Mouse (Mus musculus): Measurements from ENCODE around the gene Zswim3. TPM values are rescaled to one million over a fixed set of nuclear protein-coding genes. Genes with fewer than 3 reads are reported as not detected.
A peak's percentile ranks its signal among the peaks of the same experiment; 100 is the strongest.
"Not testable (repeated sequence)": the region's sequence is repeated elsewhere in the genome, so short reads cannot be mapped to it uniquely, and the experiment has no call there.

Zswim3 gene
- total and polyA plus RNA-seq, 3 experiments = 2.5 to 5.7 (median 3.5) TPM

GRCm38 (mm10) chr2:164856309-164857100, 51.6 kb downstream of the Zswim3 start:
- peak; percentile 40 for DNase-seq

GRCm38 (mm10) chr2:164857101-164857821, 52.4 kb downstream of the Zswim3 start, which contains the start of gene Pltp:
Gene Pltp, minus strand, starts transcription at chr2:164857711.
- DNase-seq = peak; percentile 57

DNA sequence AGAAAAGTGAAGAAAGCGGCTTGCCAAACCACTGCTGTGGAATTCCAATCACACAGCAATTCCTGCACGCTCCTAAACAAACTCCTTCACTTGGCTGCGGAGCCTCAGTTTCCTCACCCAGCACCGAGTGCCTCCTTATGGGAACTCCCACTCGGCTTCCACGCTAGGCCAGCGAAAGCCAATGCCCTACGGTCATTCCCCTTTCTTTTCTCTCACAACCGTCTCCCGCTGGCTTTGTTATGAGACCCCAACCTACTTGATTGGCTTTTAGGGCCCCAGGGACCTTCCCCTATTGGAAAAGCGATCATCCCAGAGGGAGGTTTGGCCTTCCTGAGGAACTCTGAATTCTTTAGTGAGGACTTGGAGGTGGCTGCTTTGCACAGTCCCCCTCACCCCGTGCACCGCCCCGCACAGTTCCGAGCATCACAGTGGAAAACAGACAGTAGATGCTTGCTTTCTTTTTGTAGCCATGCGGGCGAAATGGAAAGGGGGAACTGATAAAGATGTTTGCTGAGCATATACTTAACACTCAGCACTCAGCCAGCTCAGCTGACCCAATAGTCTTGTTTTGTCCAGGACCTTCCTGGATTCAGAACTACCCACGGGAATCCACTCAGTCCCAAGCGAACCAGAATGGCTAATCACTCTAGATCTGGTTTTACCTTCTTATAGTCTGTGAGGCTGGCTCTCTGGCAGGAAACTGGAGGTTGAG, 53.1 kb downstream of the Zswim3 start:
- DNase-seq = no peak

GRCm38 (mm10) chr2:164859155-164859554, 54.3 kb downstream of the Zswim3 start:
- no peak for DNase-seq

- DNase-seq = no peak
These were observed 54.9 kb downstream of the Zswim3 start for GRCm38 (mm10) chr2:164859640-164860432.

- DNase-seq = no peak
These were observed 56.2 kb downstream of the Zswim3 start for GRCm38 (mm10) chr2:164861094-164861493.

GRCm38 (mm10) chr2:164862179-164862861, 57.4 kb downstream of the Zswim3 start:
- DNase-seq = peak; percentile 79

DNA sequence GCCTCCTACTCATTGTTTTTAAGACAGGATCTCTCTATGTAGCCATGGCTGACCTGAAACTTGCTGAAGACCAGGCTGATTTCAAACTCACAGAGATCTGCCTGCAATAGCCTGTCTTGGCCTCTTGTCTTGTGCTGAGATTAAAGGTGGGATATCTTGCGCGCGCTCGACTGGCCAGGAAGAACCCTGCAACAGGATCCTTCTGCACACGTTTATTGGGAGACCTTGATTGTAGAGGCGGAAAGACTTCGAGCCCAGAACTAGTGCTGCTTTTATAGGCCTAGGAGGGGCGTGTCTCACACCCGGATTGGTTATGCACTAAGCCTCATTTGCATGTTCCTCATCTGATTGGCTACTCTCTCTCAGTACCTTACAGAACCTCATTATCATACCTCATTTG, 58.5 kb downstream of the Zswim3 start:
- DNase-seq = not testable (repeated sequence)

DNA sequence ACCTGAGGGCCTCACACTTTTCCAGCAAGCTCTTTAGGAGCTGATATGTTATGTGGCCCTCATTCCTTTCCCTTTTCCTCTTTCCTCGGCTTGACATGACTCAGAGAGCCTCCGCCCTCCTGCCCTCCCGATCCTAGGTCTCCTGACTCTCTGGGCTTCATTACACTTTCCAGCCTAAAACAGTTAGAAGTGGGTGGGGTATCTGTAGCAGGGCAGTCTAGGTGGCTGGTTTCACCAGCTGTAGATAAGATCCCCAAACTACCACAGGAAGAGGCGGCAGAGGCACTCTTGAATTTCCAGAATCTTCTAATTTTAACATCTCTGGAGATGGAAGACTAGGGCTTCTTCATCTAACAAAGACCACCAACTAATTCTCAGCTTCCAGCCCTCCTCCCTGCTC, 59.7 kb downstream of the Zswim3 start:
- no peak for DNase-seq

- peak; percentile 83 for DNase-seq
These were observed 62.0 kb downstream of the Zswim3 start for GRCm38 (mm10) chr2:164866741-164867551.

DNA sequence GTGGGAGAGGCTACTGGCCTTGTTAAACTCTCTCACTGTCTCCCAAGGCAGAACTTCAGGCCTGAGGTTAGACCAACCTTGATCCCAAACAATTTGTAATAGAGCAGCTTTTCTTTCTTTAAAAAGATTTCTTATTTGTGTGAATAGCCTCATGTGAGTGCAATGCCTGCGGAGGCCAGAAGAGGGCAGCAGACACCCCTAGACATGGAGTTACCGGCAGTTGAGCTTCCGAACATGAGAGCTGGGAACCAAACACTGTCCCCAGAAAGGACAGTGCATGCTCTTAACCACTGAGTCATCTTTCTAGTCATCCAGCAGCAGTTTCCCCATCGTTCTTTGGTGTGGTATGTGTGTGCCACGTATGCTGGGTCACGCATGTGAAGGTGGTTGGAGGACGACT, 62.7 kb downstream of the Zswim3 start:
- DNase-seq = no peak

GRCm38 (mm10) chr2:164868491-164868890, 63.6 kb downstream of the Zswim3 start:
- DNase-seq = no peak

Other genes with a start within 250 kb of the Zswim3 start
- gene Wfdc2, start 242.7 kb upstream of the Zswim3 start, total RNA-seq (2021) = not detected
- gene Wfdc2, start 242.7 kb upstream of the Zswim3 start, polyA plus RNA-seq (2012; rRNA removed) = 0.51 and 0.73 TPM in 2 replicates
- not detected for gene Spint3, start 231.6 kb upstream of the Zswim3 start, total RNA-seq (2021)
- not detected in 2 replicates for gene Spint3, start 231.6 kb upstream of the Zswim3 start, polyA plus RNA-seq (2012; rRNA removed)
- gene Wfdc6a, start 219.7 kb upstream of the Zswim3 start, total RNA-seq (2021) = under 1 TPM in 1 of 2 experiments, not detected in 1; 0.52 TPM
- gene Wfdc6a, start 219.7 kb upstream of the Zswim3 start, polyA plus RNA-seq (2012; rRNA removed) = 0.62 and 1.0 TPM in 2 replicates
- not detected for gene Eppin, start 211.5 kb upstream of the Zswim3 start, total RNA-seq (2021)
- 0.29 TPM in 1 of 2 replicates, not detected in the other for gene Eppin, start 211.5 kb upstream of the Zswim3 start, polyA plus RNA-seq (2012; rRNA removed)
- not detected for gene Wfdc6b, start 191.6 kb upstream of the Zswim3 start, total RNA-seq (2021)
- gene Wfdc6b, start 191.6 kb upstream of the Zswim3 start, polyA plus RNA-seq (2012; rRNA removed) = not detected in 2 replicates
- gene Wfdc8, start 191.5 kb upstream of the Zswim3 start, total RNA-seq (2021) = not detected
- gene Wfdc8, start 191.5 kb upstream of the Zswim3 start, polyA plus RNA-seq (2012; rRNA removed) = 0.07 and 1.8 TPM in 2 replicates
- gene Wfdc16, start 166.3 kb upstream of the Zswim3 start, total RNA-seq (2021) = not detected
- not detected in 2 replicates for gene Wfdc16, start 166.3 kb upstream of the Zswim3 start, polyA plus RNA-seq (2012; rRNA removed)
- not detected for gene Wfdc10, start 149.1 kb upstream of the Zswim3 start, total RNA-seq (2021)
- gene Wfdc10, start 149.1 kb upstream of the Zswim3 start, polyA plus RNA-seq (2012; rRNA removed) = not detected in 2 replicates
- gene Wfdc9, start 148.5 kb upstream of the Zswim3 start, total RNA-seq (2021) = not detected
- gene Wfdc9, start 148.5 kb upstream of the Zswim3 start, polyA plus RNA-seq (2012; rRNA removed) = not detected in 2 replicates
- gene Wfdc11, start 131.0 kb upstream of the Zswim3 start, total RNA-seq (2021) = not detected
- gene Wfdc11, start 131.0 kb upstream of the Zswim3 start, polyA plus RNA-seq (2012; rRNA removed) = not detected in 2 replicates
- gene Wfdc13, start 120.0 kb upstream of the Zswim3 start, total RNA-seq (2021) = not detected
- 0.13 TPM in 1 of 2 replicates, not detected in the other for gene Wfdc13, start 120.0 kb upstream of the Zswim3 start, polyA plus RNA-seq (2012; rRNA removed)
- not detected for gene Spint4, start 106.6 kb upstream of the Zswim3 start, total RNA-seq (2021)
- gene Spint4, start 106.6 kb upstream of the Zswim3 start, polyA plus RNA-seq (2012; rRNA removed) = not detected in 2 replicates
- not detected for gene Spint5, start 89.8 kb upstream of the Zswim3 start, total RNA-seq (2021)
- gene Spint5, start 89.8 kb upstream of the Zswim3 start, polyA plus RNA-seq (2012; rRNA removed) = not detected in 2 replicates
- gene Wfdc3, start 59.2 kb upstream of the Zswim3 start, total RNA-seq (2021) = under 1 TPM; 0.24 to 0.32 TPM
- 0.17 and 0.27 TPM in 2 replicates for gene Wfdc3, start 59.2 kb upstream of the Zswim3 start, polyA plus RNA-seq (2012; rRNA removed)
- 10 to 100 TPM; 34.9 to 41.8 TPM for gene Dnttip1, start 59.1 kb upstream of the Zswim3 start, total RNA-seq (2021)
- 29.7 and 44.4 TPM in 2 replicates for gene Dnttip1, start 59.1 kb upstream of the Zswim3 start, polyA plus RNA-seq (2012; rRNA removed)
- gene Ube2c, start 35.2 kb upstream of the Zswim3 start, total RNA-seq (2021) = 1 to 10 TPM; 2.5 to 5.2 TPM
- gene Ube2c, start 35.2 kb upstream of the Zswim3 start, polyA plus RNA-seq (2012; rRNA removed) = 7.1 and 9.1 TPM in 2 replicates
- not detected for gene Tnnc2, start 25.1 kb upstream of the Zswim3 start, total RNA-seq (2021)
- gene Tnnc2, start 25.1 kb upstream of the Zswim3 start, polyA plus RNA-seq (2012; rRNA removed) = not detected in 2 replicates
- gene Snx21, start 19.3 kb upstream of the Zswim3 start, total RNA-seq (2021) = 10 to 100 TPM; 26.5 to 43.1 TPM
- gene Snx21, start 19.3 kb upstream of the Zswim3 start, polyA plus RNA-seq (2012; rRNA removed) = 109 and 111 TPM in 2 replicates
- 10 to 100 TPM; 28.3 to 30.4 TPM for gene Acot8, start 216 bp upstream of the Zswim3 start, total RNA-seq (2021)
- 59.2 and 64.4 TPM in 2 replicates for gene Acot8, start 216 bp upstream of the Zswim3 start, polyA plus RNA-seq (2012; rRNA removed)
- gene Zswim1, start 17.6 kb downstream of the Zswim3 start, total RNA-seq (2021) = 10 to 100 TPM; 11.0 to 11.7 TPM
- gene Zswim1, start 17.6 kb downstream of the Zswim3 start, polyA plus RNA-seq (2012; rRNA removed) = 19.7 and 21.8 TPM in 2 replicates
- gene Spata25, start 23.4 kb downstream of the Zswim3 start, total RNA-seq (2021) = not detected
- not detected in 2 replicates for gene Spata25, start 23.4 kb downstream of the Zswim3 start, polyA plus RNA-seq (2012; rRNA removed)
- 100 to 1,000 TPM; 114 to 124 TPM for gene Ctsa, start 27.8 kb downstream of the Zswim3 start, total RNA-seq (2021)
- 304 and 353 TPM in 2 replicates for gene Ctsa, start 27.8 kb downstream of the Zswim3 start, polyA plus RNA-seq (2012; rRNA removed)
- gene Neurl2, start 28.4 kb downstream of the Zswim3 start, total RNA-seq (2021) = 1 to 10 TPM; 1.4 to 2.7 TPM
- gene Neurl2, start 28.4 kb downstream of the Zswim3 start, polyA plus RNA-seq (2012; rRNA removed) = 5.6 and 6.7 TPM in 2 replicates
- 10 to 100 TPM; 21.1 to 36.6 TPM for gene Pltp, start 52.6 kb downstream of the Zswim3 start, total RNA-seq (2021)
- gene Pltp, start 52.6 kb downstream of the Zswim3 start, polyA plus RNA-seq (2012; rRNA removed) = 63.9 and 72.0 TPM in 2 replicates
- gene Pcif1, start 74.2 kb downstream of the Zswim3 start, total RNA-seq (2021) = 10 to 100 TPM; 45.1 to 51.6 TPM
- gene Pcif1, start 74.2 kb downstream of the Zswim3 start, polyA plus RNA-seq (2012; rRNA removed) = 66.3 and 67.2 TPM in 2 replicates
- gene Zfp335, start 106.7 kb downstream of the Zswim3 start, total RNA-seq (2021) = 10 to 100 TPM; 16.7 to 21.9 TPM
- 37.4 TPM in 2 replicates for gene Zfp335, start 106.7 kb downstream of the Zswim3 start, polyA plus RNA-seq (2012; rRNA removed)
- 1 to 10 TPM; 1.4 to 2.1 TPM for gene Mmp9, start 135.7 kb downstream of the Zswim3 start, total RNA-seq (2021)
- gene Mmp9, start 135.7 kb downstream of the Zswim3 start, polyA plus RNA-seq (2012; rRNA removed) = 1.6 and 3.4 TPM in 2 replicates
- gene Slc12a5, start 155.7 kb downstream of the Zswim3 start, total RNA-seq (2021) = 1 to 10 TPM; 3.5 to 5.4 TPM
- gene Slc12a5, start 155.7 kb downstream of the Zswim3 start, polyA plus RNA-seq (2012; rRNA removed) = 21.4 and 27.6 TPM in 2 replicates
- 10 to 100 TPM; 21.0 to 37.6 TPM for gene Ncoa5, start 229.8 kb downstream of the Zswim3 start, total RNA-seq (2021)
- 22.3 and 22.6 TPM in 2 replicates for gene Ncoa5, start 229.8 kb downstream of the Zswim3 start, polyA plus RNA-seq (2012; rRNA removed)

All from adrenal gland, adult 2 months (tissue).